Mouse (Mus musculus): ENCODE measurements around the gene 5730522E02Rik. TPM values are rescaled to one million over a fixed set of nuclear protein-coding genes. Genes with fewer than 3 reads are reported as not detected.

Gene 5730522E02Rik
- polyA plus RNA-seq, 1 experiment = 0.29 TPM

DNA sequence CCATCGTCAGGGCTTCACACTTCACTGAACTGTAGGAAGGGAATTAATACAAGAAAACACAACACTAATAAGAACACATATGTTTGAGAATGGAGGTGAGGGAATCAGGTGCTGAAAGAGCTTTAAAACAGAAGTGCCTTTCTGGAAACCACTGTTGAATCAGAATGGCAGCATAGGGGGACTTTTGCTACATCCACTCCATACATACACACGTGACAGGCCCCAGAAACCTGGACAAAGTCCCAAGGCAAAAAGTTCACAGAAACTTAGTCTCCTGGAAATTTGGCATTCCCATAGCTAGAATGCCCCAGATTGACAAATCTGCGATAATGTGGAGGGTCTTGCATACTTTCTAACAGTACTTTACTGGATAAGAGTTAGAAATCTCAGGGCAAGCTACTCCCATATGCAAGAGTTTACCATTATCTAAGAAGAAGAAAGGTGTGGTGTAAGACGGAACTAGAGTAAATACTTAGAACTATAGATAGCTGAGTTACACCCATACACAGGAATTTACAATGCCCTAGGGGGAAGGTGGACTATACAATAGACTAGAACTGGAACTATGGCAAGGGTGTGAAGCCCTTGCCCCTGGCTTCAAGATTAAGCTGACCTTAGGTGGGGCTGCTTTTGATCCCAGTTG is 43.5 kb downstream of the 5730522E02Rik start:
- Histone ChIP-seq H3K36me3 (ENCODE audit: control insufficient read depth, insufficient read depth, low read length) (no peaks in the 10 kb centered on the region), H3K27me3 (ENCODE audit: control insufficient read depth, insufficient read depth, low read length) (no peaks in the 10 kb centered on the region), H3K4me1 (ENCODE audit: control insufficient read depth, insufficient read depth, insufficient read length) (no peaks in the 10 kb centered on the region), H3K4me3 (ENCODE audit: extremely low read depth, insufficient read depth, insufficient read length) (no peak overlapping the region), H3K27ac (ENCODE audit: insufficient read depth, low read length) (no peak overlapping the region)
- no peak for DNase-seq (ENCODE audit: low read depth in 1 of 2, low spot score in 2 of 2)
- TF ChIP-seq CTCF (IDR thresholded peaks at IDR 0.05; ENCODE audit: extremely low read depth, insufficient read depth, insufficient read length, insufficient replicate concordance) (no peak), POLR2A (IDR thresholded peaks at IDR 0.05; ENCODE audit: low read depth, low read length) (no peak)
- WGBS = 83% methylated on average over 4 of the region's 4 CpGs

DNA sequence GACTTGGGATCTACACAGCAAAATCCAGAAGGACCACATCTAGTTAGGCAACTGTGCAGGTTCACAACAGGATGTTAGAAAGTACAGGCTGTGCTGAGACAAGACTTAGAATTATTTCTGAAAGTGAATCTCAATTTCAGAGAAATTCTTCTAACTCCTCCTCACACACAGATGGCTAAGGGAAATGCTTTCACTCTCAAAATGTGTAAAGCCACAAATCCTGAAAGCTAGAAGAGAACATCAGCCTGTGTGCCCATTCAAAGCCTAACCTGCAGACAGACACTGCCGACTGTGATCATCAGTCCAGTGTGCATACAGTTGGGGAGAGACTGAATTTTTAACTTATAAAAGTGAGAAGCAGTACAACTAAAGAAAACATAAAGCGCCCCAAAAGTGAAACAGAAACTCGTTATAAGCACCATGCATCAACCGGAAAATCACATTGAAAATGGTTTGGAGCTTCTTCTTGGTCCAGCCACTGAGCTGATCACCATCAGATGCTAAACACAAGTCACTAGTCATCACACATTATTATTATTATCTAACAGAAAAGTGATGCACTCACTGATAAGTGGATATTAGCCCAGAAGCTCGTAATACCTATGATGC is 45.8 kb downstream of the 5730522E02Rik start:
- 60% methylated on average over 5 of the region's 5 CpGs for WGBS
- Histone ChIP-seq H3K27me3 (ENCODE audit: control insufficient read depth, insufficient read depth, low read length) (no peaks in the 10 kb centered on the region), H3K4me1 (ENCODE audit: control insufficient read depth, insufficient read depth, insufficient read length) (no peaks in the 10 kb centered on the region), H3K4me3 (ENCODE audit: extremely low read depth, insufficient read depth, insufficient read length) (peak overlapping the region; percentile 36; the same call in 1 of the 2 replicates), H3K27ac (ENCODE audit: insufficient read depth, low read length) (no peak overlapping the region), H3K36me3 (ENCODE audit: control insufficient read depth, insufficient read depth, low read length) (no peaks in the 10 kb centered on the region)
- no peak for TF ChIP-seq CTCF (IDR thresholded peaks at IDR 0.05; ENCODE audit: extremely low read depth, insufficient read depth, insufficient read length, insufficient replicate concordance)
- no peak for TF ChIP-seq POLR2A (IDR thresholded peaks at IDR 0.05; ENCODE audit: low read depth, low read length)
- no peak for DNase-seq (ENCODE audit: low read depth in 1 of 2, low spot score in 2 of 2)

DNA sequence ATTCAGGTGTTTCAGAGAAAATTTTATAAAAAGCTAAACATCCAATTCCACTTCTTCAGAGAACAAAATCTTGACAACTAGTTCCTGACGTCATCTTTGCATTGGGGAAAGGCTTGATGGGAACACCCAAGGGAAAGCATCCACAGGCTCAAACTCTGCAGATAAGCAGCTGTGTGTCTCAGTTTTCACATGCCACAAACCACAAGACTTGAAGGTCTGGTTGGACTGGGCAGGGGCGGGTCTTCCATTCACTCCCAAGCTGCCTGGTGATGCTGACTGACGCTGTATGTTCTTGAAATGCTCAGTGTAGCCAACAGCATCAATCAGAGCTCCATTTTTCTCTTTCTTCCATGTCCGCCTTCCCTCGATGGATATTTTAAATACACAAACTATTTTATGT is 49.2 kb downstream of the 5730522E02Rik start:
- H3K4me3 ChIP-seq (ENCODE audit: extremely low read depth, insufficient read depth, insufficient read length) = no peak overlapping the region
- no peaks in the 10 kb centered on the region for H3K27me3 ChIP-seq (ENCODE audit: control insufficient read depth, insufficient read depth, low read length)
- no peak overlapping the region for H3K27ac ChIP-seq (ENCODE audit: insufficient read depth, low read length)
- 51% methylated on average over 5 of the region's 5 CpGs for WGBS
- H3K36me3 ChIP-seq (ENCODE audit: control insufficient read depth, insufficient read depth, low read length) = no peaks in the 10 kb centered on the region
- no peak for DNase-seq (ENCODE audit: low read depth in 1 of 2, low spot score in 2 of 2)
- TF ChIP-seq CTCF (IDR thresholded peaks at IDR 0.05; ENCODE audit: extremely low read depth, insufficient read depth, insufficient read length, insufficient replicate concordance) (no peak), POLR2A (IDR thresholded peaks at IDR 0.05; ENCODE audit: low read depth, low read length) (no peak)
- no peaks in the 10 kb centered on the region for H3K4me1 ChIP-seq (ENCODE audit: control insufficient read depth, insufficient read depth, insufficient read length)

DNA sequence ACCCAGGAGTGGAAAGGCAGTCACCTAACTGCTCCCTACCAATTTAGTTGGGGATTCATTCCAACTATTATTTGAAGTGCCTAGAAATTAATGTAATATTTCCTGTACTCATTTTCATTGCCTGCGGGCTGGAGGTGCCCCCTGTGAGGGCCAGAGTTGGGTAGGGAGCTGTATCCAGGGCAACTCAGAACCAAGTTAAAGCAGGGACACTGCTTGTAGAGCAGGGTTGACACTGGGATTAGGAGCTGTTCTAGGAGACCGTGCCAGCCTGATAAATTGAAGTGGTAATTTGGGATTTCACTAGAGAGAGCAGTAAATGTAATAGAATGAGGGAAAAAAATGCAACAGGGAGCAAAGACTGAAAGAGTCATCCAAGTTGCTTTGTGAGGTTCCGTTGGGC is 51.5 kb downstream of the 5730522E02Rik start:
- Histone ChIP-seq H3K4me1 (ENCODE audit: control insufficient read depth, insufficient read depth, insufficient read length) (no peaks in the 10 kb centered on the region), H3K4me3 (ENCODE audit: extremely low read depth, insufficient read depth, insufficient read length) (no peak overlapping the region), H3K36me3 (ENCODE audit: control insufficient read depth, insufficient read depth, low read length) (no peaks in the 10 kb centered on the region), H3K27ac (ENCODE audit: insufficient read depth, low read length) (no peak overlapping the region), H3K27me3 (ENCODE audit: control insufficient read depth, insufficient read depth, low read length) (no peaks in the 10 kb centered on the region)
- TF ChIP-seq CTCF (IDR thresholded peaks at IDR 0.05; ENCODE audit: extremely low read depth, insufficient read depth, insufficient read length, insufficient replicate concordance) (no peak), POLR2A (IDR thresholded peaks at IDR 0.05; ENCODE audit: low read depth, low read length) (no peak)
- no peak for DNase-seq (ENCODE audit: low read depth in 1 of 2, low spot score in 2 of 2)
- 84% methylated on average over 3 of the region's 3 CpGs for WGBS

DNA sequence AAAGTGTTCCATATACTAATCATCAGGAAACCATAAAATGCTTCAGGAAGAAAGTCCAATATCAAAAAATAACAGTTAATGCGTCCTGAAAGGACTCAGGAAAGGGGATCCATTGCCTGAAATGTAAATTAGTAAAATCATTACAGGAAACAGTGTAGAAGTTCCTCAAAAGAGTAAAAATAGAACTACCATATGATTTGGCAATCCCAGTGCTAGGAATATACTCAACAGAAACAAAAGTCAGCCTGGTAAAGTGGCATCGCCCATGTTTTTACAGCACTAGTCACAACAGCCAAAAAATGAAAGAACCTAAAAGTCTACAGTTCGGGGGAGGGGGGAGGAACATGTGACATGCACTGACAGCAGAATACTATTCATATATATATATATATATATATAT is 70.5 kb downstream of the 5730522E02Rik start:
- Histone ChIP-seq H3K27me3 (ENCODE audit: control insufficient read depth, insufficient read depth, low read length) (no peaks in the 10 kb centered on the region), H3K4me1 (ENCODE audit: control insufficient read depth, insufficient read depth, insufficient read length) (no peaks in the 10 kb centered on the region), H3K27ac (ENCODE audit: insufficient read depth, low read length) (no peak overlapping the region), H3K36me3 (ENCODE audit: control insufficient read depth, insufficient read depth, low read length) (no peaks in the 10 kb centered on the region), H3K4me3 (ENCODE audit: extremely low read depth, insufficient read depth, insufficient read length) (no peak overlapping the region)
- WGBS = 39% methylated on average over 3 of the region's 3 CpGs
- no peak for DNase-seq (ENCODE audit: low read depth in 1 of 2, low spot score in 2 of 2)
- TF ChIP-seq POLR2A (IDR thresholded peaks at IDR 0.05; ENCODE audit: low read depth, low read length) (no peak), CTCF (IDR thresholded peaks at IDR 0.05; ENCODE audit: extremely low read depth, insufficient read depth, insufficient read length, insufficient replicate concordance) (no peak)

DNA sequence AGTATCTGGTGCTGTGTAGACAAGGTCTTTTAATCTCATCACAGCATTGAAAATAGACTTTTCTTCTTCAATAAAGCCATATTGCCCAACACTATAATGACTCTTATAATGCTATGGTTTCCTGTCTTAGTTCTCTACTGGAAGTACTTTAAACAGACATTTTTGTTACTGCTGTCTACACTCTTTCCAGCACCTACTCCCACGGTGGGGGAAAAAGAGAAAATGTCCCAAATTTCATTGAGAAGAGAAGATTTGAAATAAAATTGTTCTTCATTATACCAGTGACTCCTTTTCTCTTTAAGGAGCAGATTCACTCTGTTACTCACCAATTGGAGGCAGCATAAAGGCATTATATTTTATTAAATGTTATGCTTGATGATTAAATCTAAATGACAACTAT is 72.5 kb downstream of the 5730522E02Rik start:
- 71% methylated on average over 1 of the region's 1 CpGs for WGBS
- no peak for DNase-seq (ENCODE audit: low read depth in 1 of 2, low spot score in 2 of 2)
- H3K27ac ChIP-seq (ENCODE audit: insufficient read depth, low read length) = no peak overlapping the region
- H3K4me1 ChIP-seq (ENCODE audit: control insufficient read depth, insufficient read depth, insufficient read length) = no peaks in the 10 kb centered on the region
- no peaks in the 10 kb centered on the region for H3K36me3 ChIP-seq (ENCODE audit: control insufficient read depth, insufficient read depth, low read length)
- TF ChIP-seq POLR2A (IDR thresholded peaks at IDR 0.05; ENCODE audit: low read depth, low read length) = no peak
- H3K4me3 ChIP-seq (ENCODE audit: extremely low read depth, insufficient read depth, insufficient read length) = no peak overlapping the region
- H3K27me3 ChIP-seq (ENCODE audit: control insufficient read depth, insufficient read depth, low read length) = no peaks in the 10 kb centered on the region

DNA sequence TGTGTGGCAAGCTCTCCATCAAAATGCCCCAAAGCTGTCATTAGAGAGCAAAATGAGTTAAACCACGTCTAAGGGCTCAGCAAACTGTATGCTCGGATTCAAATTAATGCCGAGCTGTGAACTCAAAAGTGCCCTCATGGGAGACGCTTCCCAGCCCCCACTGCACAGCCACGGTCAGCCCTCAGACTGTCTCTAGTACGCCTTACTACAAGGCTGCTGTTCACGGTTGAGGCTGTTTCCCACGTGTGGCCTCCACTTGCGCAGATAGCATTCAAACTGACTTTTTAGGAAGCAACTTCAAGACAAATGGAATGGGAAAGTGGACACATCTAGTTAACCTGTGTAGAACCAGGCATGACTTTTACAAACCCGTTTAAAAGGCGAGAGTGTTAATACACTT is 79.7 kb downstream of the 5730522E02Rik start:
- H3K4me1 ChIP-seq (ENCODE audit: control insufficient read depth, insufficient read depth, insufficient read length) = no peaks in the 10 kb centered on the region
- no peak for DNase-seq (ENCODE audit: low read depth in 1 of 2, low spot score in 2 of 2)
- H3K36me3 ChIP-seq (ENCODE audit: control insufficient read depth, insufficient read depth, low read length) = no peaks in the 10 kb centered on the region
- WGBS = 87% methylated on average over 11 of the region's 11 CpGs
- no peak for TF ChIP-seq POLR2A (IDR thresholded peaks at IDR 0.05; ENCODE audit: low read depth, low read length)
- TF ChIP-seq CTCF (IDR thresholded peaks at IDR 0.05; ENCODE audit: extremely low read depth, insufficient read depth, insufficient read length, insufficient replicate concordance) = no peak
- no peak overlapping the region for H3K27ac ChIP-seq (ENCODE audit: insufficient read depth, low read length)
- H3K4me3 ChIP-seq (ENCODE audit: extremely low read depth, insufficient read depth, insufficient read length) = no peak overlapping the region
- no peaks in the 10 kb centered on the region for H3K27me3 ChIP-seq (ENCODE audit: control insufficient read depth, insufficient read depth, low read length)
